Mouse (Mus musculus): ENCODE results near the gene Tnfsf10.

DNA sequence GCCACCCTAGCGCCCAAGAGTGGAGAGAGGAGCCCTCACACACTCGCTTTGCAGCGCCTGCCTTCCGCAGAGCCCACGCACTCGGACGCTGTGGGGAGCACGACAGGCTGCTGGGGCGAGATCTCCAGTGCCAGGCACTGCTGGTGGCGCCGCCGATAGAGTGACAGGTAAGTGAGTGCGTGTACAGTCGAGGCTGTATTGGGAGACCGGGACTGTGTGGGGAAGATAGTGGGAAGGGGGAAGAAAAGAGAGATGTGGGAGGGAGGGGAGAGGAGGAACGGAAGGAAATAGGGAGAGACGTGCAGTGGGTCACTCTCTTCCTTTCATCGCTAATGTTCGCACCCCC is 54.4 kb downstream of the Tnfsf10 start, which contains the start of gene Ghsr:
- TF ChIP-seq CTCF (IDR thresholded peaks at IDR 0.05; ENCODE audit: low read depth), result no peak
- TF ChIP-seq EP300 (IDR thresholded peaks at IDR 0.05; ENCODE audit: low read depth), result no peak

Measured in liver, embryonic 14.5 days (tissue).